Mouse (Mus musculus) stomach, postnatal 0 days (tissue): ENCODE data around the gene Card10.

Experiments used
- CTCF ChIP-seq: IDR thresholded peaks from 2 replicates; pipeline ENCODE4 v1.5.1; 2016; ENCODE audit warnings: antibody characterized with exemption, low read depth, mild to moderate bottlenecking, moderate library complexity
- EP300 ChIP-seq: optimal IDR thresholded peaks from 2 replicates; pipeline ENCODE3; 2016; ENCODE audit warnings: antibody characterized with exemption

GRCm38 (mm10) chr15:78788042-78788441, 14.8 kb downstream of the Card10 start:
- TF ChIP-seq CTCF: no peak
- no peak for TF ChIP-seq EP300
